Mouse (Mus musculus) CD8-positive naive resting alpha-beta T cell, adult 2 months (primary cell): ENCODE results near the gene Gm15127.
"Not testable (repeated sequence)": the region's sequence is repeated elsewhere in the genome, so short reads cannot be mapped to it uniquely, and the experiment has no call there.

Source experiments
- DNase-seq, 2 experiments: peaks; one replicate each; pipeline ENCODE4 v3.0.0; 2022; ENCODE audit warnings: low read depth in 2 of 2, low spot score in 2 of 2

Gm15127 gene

GRCm38 (mm10) chrX:148663298-148663697, at the start of gene Gm15127:
Gene Gm15127, plus strand, starts transcription at chrX:148663598.
- DNase-seq = not testable (repeated sequence)

DNA sequence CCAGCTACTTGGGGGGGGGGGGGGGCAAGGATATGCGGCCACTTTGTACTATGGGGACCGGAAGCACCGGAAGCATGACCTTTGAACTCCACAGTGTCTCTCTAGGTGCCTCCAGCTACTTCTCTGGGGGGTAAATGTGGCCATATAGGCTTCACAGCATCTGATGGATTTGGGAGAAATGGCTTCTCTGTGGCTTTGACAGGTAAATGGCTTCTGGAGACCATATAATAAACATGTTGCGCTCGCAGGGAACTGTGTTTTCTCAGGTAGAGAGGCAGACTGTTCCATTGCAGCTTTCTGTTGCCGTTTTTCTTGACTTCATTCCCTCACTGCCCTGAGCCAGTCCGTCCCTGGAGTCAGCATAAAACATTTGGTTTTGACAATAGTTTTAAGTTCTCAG, 48.3 kb upstream of the Gm15127 start, which contains the start of gene Gm8334:
Gene Gm8334, minus strand, starts transcription at position 101 of the 400 bp plus-strand sequence.
- DNase-seq = not testable (repeated sequence)

DNA sequence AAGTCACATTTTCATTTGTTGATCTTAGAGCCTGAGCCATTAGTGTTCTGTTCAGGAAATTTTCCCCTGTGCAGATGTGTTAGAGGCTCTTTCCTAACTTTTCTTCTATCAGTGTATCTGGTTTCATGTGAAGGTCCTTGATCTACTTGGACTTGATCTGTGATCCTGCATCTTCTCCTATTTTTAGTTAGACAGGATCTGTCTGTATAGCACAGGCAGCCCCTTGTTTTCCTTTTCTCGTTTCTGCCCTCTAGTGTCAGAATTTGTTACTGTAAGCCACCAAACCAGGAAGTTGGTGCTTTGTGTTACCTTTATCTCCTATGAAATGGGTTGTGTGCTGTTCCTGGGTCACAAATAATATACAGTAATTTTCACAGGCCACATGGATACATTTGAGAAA, 12.9 kb downstream of the Gm15127 start:
- DNase-seq = not testable (repeated sequence)
